Mouse (Mus musculus): ENCODE data around the gene Olfr1230.

The Olfr1230 gene

GRCm38 (mm10) chr2:89297168-89297567 is at the start of gene Olfr1230:
Gene Olfr1230, minus strand, starts transcription at chr2:89297268.
- no peak for DNase-seq (ENCODE audit: low spot score)

DNA sequence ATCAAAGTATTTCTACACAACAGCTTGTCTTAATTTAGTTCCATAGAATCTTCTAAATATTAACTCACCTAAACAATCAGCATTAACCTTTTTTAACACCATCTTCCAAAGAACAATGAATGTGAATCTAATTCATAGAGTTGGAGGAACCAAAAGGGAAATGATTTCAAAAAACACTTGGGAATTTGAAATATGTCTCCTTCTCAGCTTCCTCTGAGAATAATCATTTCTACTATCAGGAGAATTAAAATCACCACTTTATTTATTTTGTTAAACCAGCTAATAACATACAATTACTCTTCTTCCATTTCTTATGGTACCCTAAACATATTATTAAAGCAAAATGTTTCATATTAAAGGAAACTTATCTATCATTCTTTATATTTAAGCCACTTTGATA is 45.2 kb upstream of the Olfr1230 start, which contains the start of gene Olfr1233:
TSS of gene Olfr1233 (minus strand) at position 101 of the 400 bp plus-strand sequence.
- DNase-seq (ENCODE audit: low spot score): no peak

DNA sequence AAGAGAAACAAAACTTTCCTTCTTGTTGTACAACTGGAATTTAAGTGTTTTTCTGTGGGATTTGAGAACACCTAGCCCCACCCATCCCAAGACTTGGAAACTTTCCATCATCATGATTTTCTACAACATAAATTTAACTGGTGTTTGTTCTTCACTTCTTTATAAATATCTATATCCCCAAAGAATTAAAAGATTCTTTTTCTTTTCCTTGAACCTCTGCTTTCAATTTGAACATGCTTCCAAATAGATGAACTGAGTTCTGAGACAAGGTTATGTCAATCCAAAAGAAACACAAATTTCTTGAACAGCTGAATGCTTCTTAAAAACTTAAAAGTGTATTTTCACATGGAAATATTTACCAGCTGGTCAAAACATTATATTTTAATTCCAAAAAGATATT is 32.5 kb upstream of the Olfr1230 start, which contains the start of gene Olfr1232:
TSS of gene Olfr1232 (minus strand) at position 101 of the 400 bp plus-strand sequence.
- no peak for DNase-seq (ENCODE audit: low spot score)

DNA sequence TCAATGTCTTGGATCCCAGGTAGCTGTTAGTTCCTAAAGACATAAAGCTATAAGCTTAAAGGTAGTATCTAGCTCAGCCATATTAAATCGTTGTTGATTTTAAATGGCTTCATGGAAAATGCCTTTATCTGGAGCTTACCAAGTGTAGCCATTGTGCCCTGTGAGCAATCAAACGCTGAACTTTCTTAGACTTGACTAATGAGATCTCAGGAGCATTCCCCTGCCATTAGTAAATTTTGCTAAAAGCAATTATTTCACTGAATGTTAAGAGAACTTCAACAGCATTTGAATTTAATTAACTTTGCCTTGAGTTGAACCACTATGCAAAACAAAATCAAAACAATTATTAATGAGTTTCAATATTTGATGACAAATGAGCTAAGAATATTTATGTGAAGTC is 9.9 kb upstream of the Olfr1230 start, which contains the start of gene Olfr1231:
TSS of gene Olfr1231 (minus strand) at position 101 of the 400 bp plus-strand sequence.
- no peak for DNase-seq (ENCODE audit: low spot score)

DNA sequence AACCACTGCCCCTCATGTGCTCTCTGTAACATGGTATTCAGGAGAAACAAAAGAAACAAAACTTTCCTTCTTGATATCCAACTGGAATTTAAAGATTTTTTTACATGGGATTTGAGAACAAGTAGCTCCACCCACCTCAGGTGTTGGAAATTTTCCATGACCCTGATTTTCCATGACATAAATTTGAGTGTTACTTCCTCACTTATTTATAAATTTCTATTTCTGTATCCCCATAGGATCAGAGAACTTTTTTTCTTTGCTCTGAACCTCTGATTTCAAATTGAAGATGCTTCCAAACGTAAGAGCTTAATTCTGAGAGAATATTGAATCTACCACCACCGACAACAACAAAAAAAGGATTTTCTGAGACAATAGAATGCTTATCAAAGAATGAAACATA is 9.2 kb downstream of the Olfr1230 start, which contains the start of gene Olfr1229:
TSS of gene Olfr1229 (minus strand) at position 101 of the 400 bp plus-strand sequence.
- no peak for DNase-seq (ENCODE audit: low spot score)

- no peak for DNase-seq (ENCODE audit: low spot score)
These were observed 43.1 kb downstream of the Olfr1230 start, which contains the start of gene Olfr1228 for GRCm38 (mm10) chr2:89253962-89254361. Gene Olfr1228, minus strand, starts transcription at chr2:89254062.

Measured in testis, postnatal 14 days (tissue).